Mouse (Mus musculus): ENCODE measurements around the gene Ttc41. TPM values are rescaled to one million over a fixed set of nuclear protein-coding genes. Genes with fewer than 3 reads are reported as not detected.

Ttc41 gene
- polyA plus RNA-seq, 1 experiment from 2014 or later, result 2.2 TPM

GRCm38 (mm10) chr10:86705922-86706752, 526 bp downstream of the Ttc41 start:
- H3K4me3 ChIP-seq (replicated peaks), result peak overlapping the region; percentile 89
- no peaks in the 10 kb centered on the region for H3K27me3 ChIP-seq (replicated peaks)
- H3K27ac ChIP-seq (replicated peaks), result peak overlapping the region; percentile 99
- H3K9ac ChIP-seq (replicated peaks), result peak overlapping the region; percentile 68
- H3K4me1 ChIP-seq, result peaks cover 38% of the 10 kb centered on the region
- no peaks in the 10 kb centered on the region for H3K9me3 ChIP-seq (replicated peaks)
- 4% methylated on average over 33 of the region's 33 CpGs for WGBS
- peak overlapping the region; percentile 71 for H3K4me2 ChIP-seq
- ATAC-seq (ENCODE audit: low FRiP score), result peak; percentile 92
- peaks cover 19% of the 10 kb centered on the region for H3K36me3 ChIP-seq

DNA sequence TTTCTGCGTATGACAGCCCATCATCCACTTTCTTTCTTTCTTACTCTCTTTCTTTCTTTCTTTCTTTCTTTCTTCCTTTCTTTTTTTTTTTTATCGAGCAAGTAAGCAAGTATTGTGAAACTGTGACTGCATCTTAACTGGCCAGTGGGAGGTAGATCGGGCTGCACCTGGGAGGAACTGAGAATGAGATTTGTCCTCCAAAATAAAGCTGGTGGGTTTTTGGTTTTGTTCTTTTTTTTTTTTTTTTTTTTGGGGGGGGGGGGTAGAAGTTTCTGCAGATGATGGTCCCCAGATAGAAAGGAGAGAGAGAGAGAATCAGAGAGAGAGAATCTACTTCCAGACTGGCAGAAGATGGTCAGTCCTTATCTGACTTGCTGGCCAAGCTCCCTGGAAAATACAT, 1.5 kb downstream of the Ttc41 start:
- 0 out of 2 replicates have a peak, but pooled peaks cover 11% of the 10 kb centered on the region for H3K36me3 ChIP-seq
- H3K4me2 ChIP-seq, result peak overlapping the region; percentile 71
- no peak for ATAC-seq (ENCODE audit: low FRiP score)
- peak overlapping the region; percentile 99 for H3K27ac ChIP-seq (replicated peaks)
- no peaks in the 10 kb centered on the region for H3K9me3 ChIP-seq (replicated peaks)
- peak overlapping the region; percentile 89; the same call in 1 of the 2 replicates for H3K4me3 ChIP-seq (replicated peaks)
- WGBS, result 85% methylated on average over 3 of the region's 3 CpGs
- peaks cover 30% of the 10 kb centered on the region for H3K4me1 ChIP-seq
- no peaks in the 10 kb centered on the region for H3K27me3 ChIP-seq (replicated peaks)
- H3K9ac ChIP-seq (replicated peaks), result peak overlapping the region; percentile 68; the same call in 1 of the 2 replicates

DNA sequence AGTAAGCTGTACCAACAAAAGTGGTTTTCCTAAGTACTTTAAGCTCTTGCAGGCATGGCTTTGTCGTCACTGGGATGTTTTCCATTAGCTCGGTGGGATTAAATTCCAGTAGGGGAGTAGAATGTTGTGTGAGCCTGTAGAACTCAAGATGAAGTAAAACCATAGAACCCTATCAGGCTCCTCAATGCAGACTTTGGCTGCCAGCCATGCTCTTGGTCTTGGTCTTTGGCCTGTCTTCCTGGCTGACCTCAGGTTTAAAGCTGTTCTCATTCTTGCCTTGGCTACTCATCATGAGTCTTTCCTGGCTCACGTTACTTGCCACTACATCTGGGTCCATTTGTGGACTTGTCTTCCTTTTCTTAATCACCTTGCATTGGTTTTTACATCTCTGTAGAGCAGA, 6.5 kb downstream of the Ttc41 start:
- no peaks in the 10 kb centered on the region for H3K27me3 ChIP-seq (replicated peaks)
- no peak for ATAC-seq (ENCODE audit: low FRiP score)
- H3K9ac ChIP-seq (replicated peaks), result no peak overlapping the region
- H3K27ac ChIP-seq (replicated peaks), result no peak overlapping the region
- H3K4me3 ChIP-seq (replicated peaks), result no peak overlapping the region
- no peaks in the 10 kb centered on the region for H3K4me1 ChIP-seq
- WGBS, result 83% methylated on average over 3 of the region's 3 CpGs
- no peaks in the 10 kb centered on the region for H3K36me3 ChIP-seq
- no peaks in the 10 kb centered on the region for H3K9me3 ChIP-seq (replicated peaks)
- no peak overlapping the region for H3K4me2 ChIP-seq

GRCm38 (mm10) chr10:86727548-86727980, 22.0 kb downstream of the Ttc41 start:
- Histone ChIP-seq H3K27ac (replicated peaks) (peak overlapping the region; percentile 28; the same call in 1 of the 2 replicates), H3K4me3 (replicated peaks) (peak overlapping the region; percentile 33), H3K4me2 (peak overlapping the region; percentile 58), H3K4me1 (peaks cover 11% of the 10 kb centered on the region), H3K9ac (replicated peaks) (peak overlapping the region; percentile 34), H3K27me3 (replicated peaks) (no peaks in the 10 kb centered on the region), H3K9me3 (replicated peaks) (no peaks in the 10 kb centered on the region), H3K36me3 (no peaks in the 10 kb centered on the region)
- peak; percentile 81 for ATAC-seq (ENCODE audit: low FRiP score)
- WGBS, result 6% methylated on average over 12 of the region's 12 CpGs

- Histone ChIP-seq H3K4me2 (peak overlapping the region; percentile 58; the same call in 1 of the 2 replicates), H3K9ac (replicated peaks) (no peak overlapping the region), H3K36me3 (no peaks in the 10 kb centered on the region), H3K4me3 (replicated peaks) (no peak overlapping the region; the same call in 1 of the 2 replicates), H3K9me3 (replicated peaks) (no peaks in the 10 kb centered on the region), H3K4me1 (peaks cover 11% of the 10 kb centered on the region), H3K27ac (replicated peaks) (peak overlapping the region; percentile 28; the same call in 1 of the 2 replicates), H3K27me3 (replicated peaks) (no peaks in the 10 kb centered on the region)
- no peak for ATAC-seq (ENCODE audit: low FRiP score)
- whole genome bisulfite sequencing, result 98% methylated on average over 3 of the region's 3 CpGs
Observed at GRCm38 (mm10) chr10:86728176-86728575, 22.6 kb downstream of the Ttc41 start.

DNA sequence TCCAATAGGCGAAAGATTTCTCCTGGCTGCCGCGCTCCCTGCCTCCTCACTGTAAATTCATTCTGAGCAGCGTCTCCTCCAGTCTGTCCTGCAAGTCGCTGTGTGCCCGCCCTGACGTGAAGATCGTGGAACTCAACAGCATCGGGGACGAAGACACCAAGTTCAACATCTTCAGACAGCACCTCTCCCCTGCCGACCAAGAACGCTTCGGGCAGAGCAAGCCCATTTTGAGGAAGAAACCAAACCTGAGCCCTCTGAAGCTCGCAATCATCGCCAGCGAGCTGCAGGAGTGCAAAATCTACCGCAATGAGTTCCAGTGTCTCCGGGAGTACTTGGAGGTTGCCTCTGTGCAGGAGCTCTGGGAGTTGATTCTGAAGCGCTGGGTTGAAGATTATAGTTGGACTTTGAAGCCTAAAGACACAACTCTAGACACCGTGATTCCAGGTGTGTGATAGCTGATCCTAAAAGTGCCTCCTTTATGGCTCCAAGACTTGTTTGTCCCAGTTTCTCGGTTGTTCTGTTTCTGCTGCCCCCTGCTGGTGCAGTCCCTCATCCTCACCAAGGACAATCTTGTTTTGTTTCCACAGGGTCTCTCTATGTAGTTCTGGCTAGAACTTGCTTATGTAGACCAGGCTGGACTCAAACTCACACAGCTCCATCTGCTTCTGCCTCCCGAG, 25.4 kb downstream of the Ttc41 start:
- H3K9ac ChIP-seq (replicated peaks), result peak overlapping the region; percentile 55
- peak; percentile 45; the same call in 1 of the 2 replicates for ATAC-seq (ENCODE audit: low FRiP score)
- H3K27ac ChIP-seq (replicated peaks), result no peak overlapping the region
- peak overlapping the region; percentile 45 for H3K4me3 ChIP-seq (replicated peaks)
- H3K4me1 ChIP-seq, result peaks cover 11% of the 10 kb centered on the region
- peak overlapping the region; percentile 79 for H3K4me2 ChIP-seq
- no peaks in the 10 kb centered on the region for H3K27me3 ChIP-seq (replicated peaks)
- no peaks in the 10 kb centered on the region for H3K9me3 ChIP-seq (replicated peaks)
- H3K36me3 ChIP-seq, result no peaks in the 10 kb centered on the region
- 11% methylated on average over 22 of the region's 22 CpGs for WGBS

DNA sequence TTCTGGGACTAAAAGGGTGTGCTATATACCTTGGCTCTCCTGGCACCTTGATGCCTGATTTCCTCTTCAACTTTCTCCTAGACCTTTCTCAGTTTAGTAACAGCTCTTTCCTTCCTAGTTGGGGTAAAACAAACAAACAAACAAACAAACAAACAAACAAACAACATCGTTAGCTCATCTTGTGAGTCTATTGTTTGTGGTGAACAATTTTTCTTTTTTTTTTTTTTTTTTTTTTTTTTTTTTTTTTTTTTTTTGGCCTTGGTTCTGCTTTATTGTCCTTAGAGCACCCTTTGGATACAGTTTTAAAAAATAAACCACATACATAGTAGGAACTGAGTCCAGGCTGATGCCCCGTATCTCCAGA, 25.9 kb downstream of the Ttc41 start:
- no peaks in the 10 kb centered on the region for H3K9me3 ChIP-seq (replicated peaks)
- H3K36me3 ChIP-seq, result no peaks in the 10 kb centered on the region
- no peak for ATAC-seq (ENCODE audit: low FRiP score)
- no peaks in the 10 kb centered on the region for H3K27me3 ChIP-seq (replicated peaks)
- WGBS, result 66% methylated on average over 2 of the region's 2 CpGs
- H3K9ac ChIP-seq (replicated peaks), result no peak overlapping the region
- H3K27ac ChIP-seq (replicated peaks), result no peak overlapping the region
- H3K4me3 ChIP-seq (replicated peaks), result no peak overlapping the region
- no peak overlapping the region for H3K4me2 ChIP-seq
- H3K4me1 ChIP-seq, result peaks cover 11% of the 10 kb centered on the region

GRCm38 (mm10) chr10:86735036-86735435, 29.4 kb downstream of the Ttc41 start:
- H3K4me3 ChIP-seq (replicated peaks), result no peak overlapping the region
- no peak for ATAC-seq (ENCODE audit: low FRiP score)
- H3K9ac ChIP-seq (replicated peaks), result no peak overlapping the region
- H3K27me3 ChIP-seq (replicated peaks), result no peaks in the 10 kb centered on the region
- no peaks in the 10 kb centered on the region for H3K36me3 ChIP-seq
- no peak overlapping the region for H3K4me2 ChIP-seq
- no peak overlapping the region for H3K27ac ChIP-seq (replicated peaks)
- no peaks in the 10 kb centered on the region for H3K9me3 ChIP-seq (replicated peaks)
- WGBS, result 87% methylated on average over 4 of the region's 4 CpGs
- no peaks in the 10 kb centered on the region for H3K4me1 ChIP-seq

DNA sequence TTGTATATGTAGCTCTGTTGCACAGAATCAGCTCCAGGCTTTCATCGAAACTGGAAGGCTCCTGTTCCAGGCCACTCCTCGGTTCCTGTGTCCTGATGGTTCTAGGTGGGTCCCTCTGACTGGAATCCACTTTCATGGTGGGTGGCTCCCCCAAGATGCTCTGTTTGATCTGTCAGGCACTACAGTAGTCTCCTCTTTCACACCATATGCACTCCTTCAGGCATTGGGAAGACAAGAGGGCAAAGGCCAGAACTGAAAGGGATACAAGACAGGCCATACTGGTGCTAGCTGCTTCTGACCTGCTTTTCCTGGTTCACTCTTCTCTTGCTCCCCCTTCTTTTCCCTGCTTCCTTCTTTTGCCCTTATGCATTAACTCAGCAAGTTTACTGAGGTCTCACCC, 37.3 kb downstream of the Ttc41 start:
- no peaks in the 10 kb centered on the region for H3K9me3 ChIP-seq (replicated peaks)
- no peaks in the 10 kb centered on the region for H3K36me3 ChIP-seq
- no peak for ATAC-seq (ENCODE audit: low FRiP score)
- 91% methylated on average over 2 of the region's 2 CpGs for WGBS
- H3K27ac ChIP-seq (replicated peaks), result no peak overlapping the region
- no peak overlapping the region for H3K4me3 ChIP-seq (replicated peaks)
- no peaks in the 10 kb centered on the region for H3K27me3 ChIP-seq (replicated peaks)
- H3K4me2 ChIP-seq, result no peak overlapping the region
- no peak overlapping the region for H3K9ac ChIP-seq (replicated peaks)
- no peaks in the 10 kb centered on the region for H3K4me1 ChIP-seq

DNA sequence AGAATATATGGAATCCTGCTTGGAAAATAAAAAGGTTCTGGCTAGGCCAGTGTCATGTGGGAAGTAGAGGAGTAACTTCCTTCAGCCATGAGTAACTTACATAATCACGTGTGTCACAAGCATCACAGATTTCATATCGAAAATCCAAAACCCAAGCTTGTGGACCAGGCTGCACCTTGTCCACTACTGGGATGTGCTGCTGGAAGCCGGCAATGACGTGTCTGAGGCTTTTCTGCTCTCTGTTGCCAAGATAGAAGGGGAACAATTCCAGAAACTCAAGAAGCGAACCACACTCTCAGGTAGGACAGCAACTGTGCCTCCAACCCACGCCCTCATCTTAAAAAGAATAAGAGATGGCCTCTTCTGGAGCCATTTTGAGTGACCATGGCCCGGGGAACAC, 38.7 kb downstream of the Ttc41 start:
- WGBS, result 91% methylated on average over 7 of the region's 7 CpGs
- ATAC-seq (ENCODE audit: low FRiP score), result no peak

GRCm38 (mm10) chr10:86755816-86756502, 50.3 kb downstream of the Ttc41 start:
- Histone ChIP-seq H3K4me1 (peaks cover under 1% of the 10 kb centered on the region; the same call in 1 of the 2 replicates), H3K36me3 (no peaks in the 10 kb centered on the region), H3K9ac (replicated peaks) (no peak overlapping the region), H3K9me3 (replicated peaks) (no peaks in the 10 kb centered on the region), H3K27ac (replicated peaks) (no peak overlapping the region), H3K27me3 (replicated peaks) (no peaks in the 10 kb centered on the region), H3K4me2 (no peak overlapping the region), H3K4me3 (replicated peaks) (no peak overlapping the region)
- WGBS, result 83% methylated on average over 6 of the region's 6 CpGs
- no peak for ATAC-seq (ENCODE audit: low FRiP score)

More for the DNA sequence above, 38.7 kb downstream of the Ttc41 start:
- Histone ChIP-seq H3K27ac (replicated peaks) (no peak overlapping the region), H3K4me3 (replicated peaks) (no peak overlapping the region), H3K36me3 (no peaks in the 10 kb centered on the region), H3K4me1 (no peaks in the 10 kb centered on the region), H3K27me3 (replicated peaks) (no peaks in the 10 kb centered on the region), H3K4me2 (no peak overlapping the region), H3K9me3 (replicated peaks) (no peaks in the 10 kb centered on the region), H3K9ac (replicated peaks) (no peak overlapping the region)
